Mouse (Mus musculus): ENCODE measurements at regions not wholly inside any gene's neighbourhood (a gene's known extent, or its start where the extent isn't known, plus 50 kb on each side); places are given as distances from the start of the nearest gene placed in this dataset.

GRCm38 (mm10) chr6:143660837-143661236 is 493.8 kb downstream of the Etnk1 start:
- H3K36me3 ChIP-seq (replicated peaks; ENCODE audit: control insufficient read depth, insufficient read depth) = no peaks in the 10 kb centered on the region
- WGBS = 90% methylated on average over 3 of the region's 3 CpGs
- H3K27ac ChIP-seq = no peak overlapping the region

GRCm38 (mm10) chr6:143663306-143663705 is 496.3 kb downstream of the Etnk1 start:
- Histone ChIP-seq H3K9me3 (ENCODE audit: control insufficient read depth, low read length) (no peaks in the 10 kb centered on the region), H3K4me1 (replicated peaks; ENCODE audit: control insufficient read depth, insufficient read depth, low read length) (no peaks in the 10 kb centered on the region), H3K27ac (no peak overlapping the region), H3K27me3 (ENCODE audit: control insufficient read depth, insufficient read depth, low read length) (no peaks in the 10 kb centered on the region), H3K4me3 (replicated peaks; ENCODE audit: low read length) (no peak overlapping the region), H3K36me3 (replicated peaks; ENCODE audit: control insufficient read depth, insufficient read depth) (no peaks in the 10 kb centered on the region), H3K9ac (no peak overlapping the region), H3K4me2 (replicated peaks) (no peak overlapping the region)
- DNase-seq (ENCODE audit: low spot score) (no peak), ATAC-seq (ENCODE audit: low FRiP score) (no peak)
- WGBS = 91% methylated on average over 7 of the region's 7 CpGs

More at GRCm38 (mm10) chr6:143660837-143661236, 493.8 kb downstream of the Etnk1 start:
- ATAC-seq (ENCODE audit: low FRiP score) (no peak), DNase-seq (ENCODE audit: low spot score) (no peak)
- no peak overlapping the region for H3K4me2 ChIP-seq (replicated peaks)
- no peaks in the 10 kb centered on the region for H3K9me3 ChIP-seq (ENCODE audit: control insufficient read depth, low read length)
- H3K4me3 ChIP-seq (replicated peaks; ENCODE audit: low read length) = no peak overlapping the region
- H3K9ac ChIP-seq = no peak overlapping the region
- no peaks in the 10 kb centered on the region for H3K27me3 ChIP-seq (ENCODE audit: control insufficient read depth, insufficient read depth, low read length)
- H3K4me1 ChIP-seq (replicated peaks; ENCODE audit: control insufficient read depth, insufficient read depth, low read length) = no peaks in the 10 kb centered on the region

GRCm38 (mm10) chr6:143665374-143665773 is 498.4 kb downstream of the Etnk1 start:
- Histone ChIP-seq H3K9ac (no peak overlapping the region), H3K4me2 (replicated peaks) (no peak overlapping the region), H3K36me3 (replicated peaks; ENCODE audit: control insufficient read depth, insufficient read depth) (no peaks in the 10 kb centered on the region), H3K27ac (no peak overlapping the region), H3K4me3 (replicated peaks; ENCODE audit: low read length) (no peak overlapping the region), H3K9me3 (ENCODE audit: control insufficient read depth, low read length) (no peaks in the 10 kb centered on the region), H3K4me1 (replicated peaks; ENCODE audit: control insufficient read depth, insufficient read depth, low read length) (no peaks in the 10 kb centered on the region), H3K27me3 (ENCODE audit: control insufficient read depth, insufficient read depth, low read length) (no peaks in the 10 kb centered on the region)
- DNase-seq (ENCODE audit: low spot score) (no peak), ATAC-seq (ENCODE audit: low FRiP score) (no peak)
- 88% methylated on average over 12 of the region's 12 CpGs for WGBS

- 90% methylated on average over 4 of the region's 4 CpGs for WGBS
- no peak overlapping the region for H3K27ac ChIP-seq
- H3K36me3 ChIP-seq (replicated peaks; ENCODE audit: control insufficient read depth, insufficient read depth) = no peaks in the 10 kb centered on the region
- H3K27me3 ChIP-seq (ENCODE audit: control insufficient read depth, insufficient read depth, low read length) = no peaks in the 10 kb centered on the region
- ATAC-seq (ENCODE audit: low FRiP score) = no peak
- no peak overlapping the region for H3K9ac ChIP-seq
- no peak for DNase-seq (ENCODE audit: low spot score)
- no peaks in the 10 kb centered on the region for H3K4me1 ChIP-seq (replicated peaks; ENCODE audit: control insufficient read depth, insufficient read depth, low read length)
- no peak overlapping the region for H3K4me3 ChIP-seq (replicated peaks; ENCODE audit: low read length)
- no peaks in the 10 kb centered on the region for H3K9me3 ChIP-seq (ENCODE audit: control insufficient read depth, low read length)
- no peak overlapping the region for H3K4me2 ChIP-seq (replicated peaks)
Observed at GRCm38 (mm10) chr6:143668551-143668950, 501.5 kb downstream of the Etnk1 start.

GRCm38 (mm10) chr6:143669446-143670130 is 502.6 kb downstream of the Etnk1 start:
- no peak overlapping the region for H3K4me3 ChIP-seq (replicated peaks; ENCODE audit: low read length)
- H3K36me3 ChIP-seq (replicated peaks; ENCODE audit: control insufficient read depth, insufficient read depth) = no peaks in the 10 kb centered on the region
- no peaks in the 10 kb centered on the region for H3K27me3 ChIP-seq (ENCODE audit: control insufficient read depth, insufficient read depth, low read length)
- no peak overlapping the region for H3K9ac ChIP-seq
- DNase-seq (ENCODE audit: low spot score) = no peak
- H3K27ac ChIP-seq = no peak overlapping the region
- ATAC-seq (ENCODE audit: low FRiP score) = no peak
- 77% methylated on average over 3 of the region's 3 CpGs for WGBS
- no peaks in the 10 kb centered on the region for H3K9me3 ChIP-seq (ENCODE audit: control insufficient read depth, low read length)
- H3K4me2 ChIP-seq (replicated peaks) = no peak overlapping the region
- H3K4me1 ChIP-seq (replicated peaks; ENCODE audit: control insufficient read depth, insufficient read depth, low read length) = no peaks in the 10 kb centered on the region

GRCm38 (mm10) chr6:143690131-143690530 is 523.1 kb downstream of the Etnk1 start:
- H3K27ac ChIP-seq = no peak overlapping the region
- H3K36me3 ChIP-seq (replicated peaks; ENCODE audit: control insufficient read depth, insufficient read depth) = no peaks in the 10 kb centered on the region
- ATAC-seq (ENCODE audit: low FRiP score) (no peak), DNase-seq (ENCODE audit: low spot score) (no peak)
- H3K4me2 ChIP-seq (replicated peaks) = no peak overlapping the region
- H3K9ac ChIP-seq = no peak overlapping the region
- 0 out of 2 replicates have a peak, but pooled peaks cover 4% of the 10 kb centered on the region for H3K9me3 ChIP-seq (ENCODE audit: control insufficient read depth, low read length)
- H3K4me1 ChIP-seq (replicated peaks; ENCODE audit: control insufficient read depth, insufficient read depth, low read length) = no peaks in the 10 kb centered on the region
- H3K4me3 ChIP-seq (replicated peaks; ENCODE audit: low read length) = no peak overlapping the region
- no peaks in the 10 kb centered on the region for H3K27me3 ChIP-seq (ENCODE audit: control insufficient read depth, insufficient read depth, low read length)
- 94% methylated on average over 9 of the region's 9 CpGs for WGBS

GRCm38 (mm10) chr6:143690866-143691265 is 523.8 kb downstream of the Etnk1 start:
- DNase-seq (ENCODE audit: low spot score) = peak; percentile 48
- no peaks in the 10 kb centered on the region for H3K27me3 ChIP-seq (ENCODE audit: control insufficient read depth, insufficient read depth, low read length)
- no peak for ATAC-seq (ENCODE audit: low FRiP score)
- H3K4me1 ChIP-seq (replicated peaks; ENCODE audit: control insufficient read depth, insufficient read depth, low read length) = no peaks in the 10 kb centered on the region
- WGBS = 76% methylated on average over 6 of the region's 6 CpGs
- no peak overlapping the region for H3K4me2 ChIP-seq (replicated peaks)
- no peak overlapping the region for H3K9ac ChIP-seq
- no peaks in the 10 kb centered on the region for H3K36me3 ChIP-seq (replicated peaks; ENCODE audit: control insufficient read depth, insufficient read depth)
- H3K4me3 ChIP-seq (replicated peaks; ENCODE audit: low read length) = no peak overlapping the region
- 0 out of 2 replicates have a peak, but pooled peaks cover 4% of the 10 kb centered on the region for H3K9me3 ChIP-seq (ENCODE audit: control insufficient read depth, low read length)
- no peak overlapping the region for H3K27ac ChIP-seq

- ATAC-seq (ENCODE audit: low FRiP score) (no peak), DNase-seq (ENCODE audit: low spot score) (no peak)
- H3K27me3 ChIP-seq (ENCODE audit: control insufficient read depth, insufficient read depth, low read length) = no peaks in the 10 kb centered on the region
- H3K4me2 ChIP-seq (replicated peaks) = no peak overlapping the region
- H3K9me3 ChIP-seq (ENCODE audit: control insufficient read depth, low read length) = no peaks in the 10 kb centered on the region
- no peak overlapping the region for H3K9ac ChIP-seq
- H3K36me3 ChIP-seq (replicated peaks; ENCODE audit: control insufficient read depth, insufficient read depth) = no peaks in the 10 kb centered on the region
- WGBS = 70% methylated on average over 6 of the region's 6 CpGs
- H3K27ac ChIP-seq = no peak overlapping the region
- H3K4me1 ChIP-seq (replicated peaks; ENCODE audit: control insufficient read depth, insufficient read depth, low read length) = 0 out of 2 replicates have a peak, but pooled peaks cover 3% of the 10 kb centered on the region
- no peak overlapping the region for H3K4me3 ChIP-seq (replicated peaks; ENCODE audit: low read length)
Observed at GRCm38 (mm10) chr6:143697997-143698396, 531.0 kb downstream of the Etnk1 start.

GRCm38 (mm10) chr6:143703984-143704383 is 537.0 kb downstream of the Etnk1 start:
- ATAC-seq (ENCODE audit: low FRiP score) = no peak
- Histone ChIP-seq H3K27me3 (ENCODE audit: control insufficient read depth, insufficient read depth, low read length) (no peaks in the 10 kb centered on the region), H3K4me1 (replicated peaks; ENCODE audit: control insufficient read depth, insufficient read depth, low read length) (0 out of 2 replicates have a peak, but pooled peaks cover 5% of the 10 kb centered on the region), H3K9ac (no peak overlapping the region), H3K27ac (no peak overlapping the region), H3K4me2 (replicated peaks) (no peak overlapping the region), H3K36me3 (replicated peaks; ENCODE audit: control insufficient read depth, insufficient read depth) (no peaks in the 10 kb centered on the region), H3K4me3 (replicated peaks; ENCODE audit: low read length) (no peak overlapping the region), H3K9me3 (ENCODE audit: control insufficient read depth, low read length) (no peaks in the 10 kb centered on the region)
- WGBS = 91% methylated on average over 8 of the region's 8 CpGs
- no peak for DNase-seq (ENCODE audit: low spot score)

GRCm38 (mm10) chr6:143706451-143706850 is 539.4 kb downstream of the Etnk1 start:
- Histone ChIP-seq H3K4me2 (replicated peaks) (no peak overlapping the region), H3K27me3 (ENCODE audit: control insufficient read depth, insufficient read depth, low read length) (no peaks in the 10 kb centered on the region), H3K4me3 (replicated peaks; ENCODE audit: low read length) (no peak overlapping the region), H3K9me3 (ENCODE audit: control insufficient read depth, low read length) (no peaks in the 10 kb centered on the region), H3K9ac (no peak overlapping the region), H3K36me3 (replicated peaks; ENCODE audit: control insufficient read depth, insufficient read depth) (no peaks in the 10 kb centered on the region), H3K27ac (no peak overlapping the region), H3K4me1 (replicated peaks; ENCODE audit: control insufficient read depth, insufficient read depth, low read length) (0 out of 2 replicates have a peak, but pooled peaks cover 5% of the 10 kb centered on the region)
- WGBS = 38% methylated on average over 10 of the region's 10 CpGs
- ATAC-seq (ENCODE audit: low FRiP score) = no peak
- no peak for DNase-seq (ENCODE audit: low spot score)
